Mouse (Mus musculus): Measurements from ENCODE around the gene Il1b. TPM values are rescaled to one million over a fixed set of nuclear protein-coding genes. Genes with fewer than 3 reads are reported as not detected.

Il1b gene
- polyA plus RNA-seq (2012; rRNA removed), result 0.14 and 1.9 TPM in 2 replicates

GRCm38 (mm10) chr2:129371039-129371438 is at the start of gene Il1b:
Gene Il1b (minus strand): TSS chr2:129371139.

Other genes with a start within 250 kb of the Il1b start
- gene Chchd5, start 241.4 kb downstream of the Il1b start, polyA plus RNA-seq (2012; rRNA removed), result 25.8 and 27.5 TPM in 2 replicates
- gene Slc20a1, start 172.4 kb downstream of the Il1b start, polyA plus RNA-seq (2012; rRNA removed), result 70.3 and 70.9 TPM in 2 replicates
- gene Ckap2l, start 73.9 kb downstream of the Il1b start, polyA plus RNA-seq (2012; rRNA removed), result 8.9 and 10.1 TPM in 2 replicates
- 0.22 and 0.83 TPM in 2 replicates for gene Il1a, start 61.2 kb downstream of the Il1b start, polyA plus RNA-seq (2012; rRNA removed)
- gene F830045P16Rik, start 165.5 kb upstream of the Il1b start, polyA plus RNA-seq (2012; rRNA removed), result not detected in 2 replicates
- 33.4 and 35.7 TPM in 2 replicates for gene Sirpa, start 221.7 kb upstream of the Il1b start, polyA plus RNA-seq (2012; rRNA removed)